Mouse (Mus musculus): ENCODE data around the gene Klhl22.

Gene Klhl22

GRCm38 (mm10) chr16:17757756-17758155 is 1.7 kb upstream of the Klhl22 start:
- no peak for DNase-seq (ENCODE audit: low spot score in 2 of 2)

- no peak for DNase-seq (ENCODE audit: low spot score in 2 of 2)
Measured at GRCm38 (mm10) chr16:17758902-17759301, 516 bp upstream of the Klhl22 start.

- DNase-seq (ENCODE audit: low spot score in 2 of 2): peak; percentile 33 to 37
Measured at GRCm38 (mm10) chr16:17759813-17760321, 449 bp downstream of the Klhl22 start.

GRCm38 (mm10) chr16:17760657-17761056 is 1.2 kb downstream of the Klhl22 start:
- DNase-seq (ENCODE audit: low spot score in 2 of 2): peak in 1 of 2 experiments; percentile 16

GRCm38 (mm10) chr16:17761074-17761473 is 1.7 kb downstream of the Klhl22 start:
- DNase-seq (ENCODE audit: low spot score in 2 of 2): no peak

- DNase-seq (ENCODE audit: low spot score in 2 of 2): no peak
Measured at GRCm38 (mm10) chr16:17764108-17764511, 4.7 kb downstream of the Klhl22 start.

GRCm38 (mm10) chr16:17768834-17769233 is 9.4 kb downstream of the Klhl22 start:
- DNase-seq (ENCODE audit: low spot score in 2 of 2): no peak

GRCm38 (mm10) chr16:17771117-17771865 is 11.9 kb downstream of the Klhl22 start:
- DNase-seq (ENCODE audit: low spot score in 2 of 2): no peak

GRCm38 (mm10) chr16:17776828-17777227 is 17.4 kb downstream of the Klhl22 start:
- no peak for DNase-seq (ENCODE audit: low spot score in 2 of 2)

GRCm38 (mm10) chr16:17778223-17778622 is 18.8 kb downstream of the Klhl22 start:
- no peak for DNase-seq (ENCODE audit: low spot score in 2 of 2)

GRCm38 (mm10) chr16:17779692-17780091 is 20.3 kb downstream of the Klhl22 start:
- DNase-seq (ENCODE audit: low spot score in 2 of 2): no peak

- DNase-seq (ENCODE audit: low spot score in 2 of 2): no peak
Measured at GRCm38 (mm10) chr16:17785337-17785736, 25.9 kb downstream of the Klhl22 start.

GRCm38 (mm10) chr16:17792728-17793127 is 33.3 kb downstream of the Klhl22 start:
- no peak for DNase-seq (ENCODE audit: low spot score in 2 of 2)

GRCm38 (mm10) chr16:17794047-17794446 is 34.6 kb downstream of the Klhl22 start:
- DNase-seq (ENCODE audit: low spot score in 2 of 2): no peak

GRCm38 (mm10) chr16:17795643-17796042 is 36.2 kb downstream of the Klhl22 start:
- no peak for DNase-seq (ENCODE audit: low spot score in 2 of 2)

- no peak for DNase-seq (ENCODE audit: low spot score in 2 of 2)
Measured at GRCm38 (mm10) chr16:17796519-17796918, 37.1 kb downstream of the Klhl22 start.

- no peak for DNase-seq (ENCODE audit: low spot score in 2 of 2)
Measured at GRCm38 (mm10) chr16:17796971-17797811, 37.8 kb downstream of the Klhl22 start, which contains the start of gene Scarf2. Gene Scarf2 (plus strand): TSS chr16:17797282.

GRCm38 (mm10) chr16:17797812-17798311 is 38.4 kb downstream of the Klhl22 start:
- no peak for DNase-seq (ENCODE audit: low spot score in 2 of 2)

GRCm38 (mm10) chr16:17798321-17799180 is 39.1 kb downstream of the Klhl22 start:
- DNase-seq (ENCODE audit: low spot score in 2 of 2): no peak

- DNase-seq (ENCODE audit: low spot score in 2 of 2): no peak
Measured at GRCm38 (mm10) chr16:17799584-17799983, 40.2 kb downstream of the Klhl22 start.

GRCm38 (mm10) chr16:17801777-17802455 is 42.5 kb downstream of the Klhl22 start:
- DNase-seq (ENCODE audit: low spot score in 2 of 2): no peak

Data from natural killer cell, adult 2 months (primary cell).